Mouse (Mus musculus) hindbrain, postnatal 0 days (tissue): ENCODE measurements around the gene Exoc4. TPM values are rescaled to one million over a fixed set of nuclear protein-coding genes. Genes with fewer than 3 reads are reported as not detected.
A peak's percentile ranks its signal among the peaks of the same experiment; 100 is the strongest.

Experiments
- ATAC-seq: fragments of 200-750 bp; cut with Nextera tagmentation; 2 replicates; pipeline ENCODE4 v1.8.0; 2017; ENCODE audit warnings: mild to moderate bottlenecking, moderate TSS enrichment, moderate library complexity
- DNase-seq: peaks from one replicate; pipeline ENCODE4 v3.0.0-alpha.2; 2015; ENCODE audit warnings: low spot score
- H3K27ac ChIP-seq: fragments of 300-500 bp; sonication (generic); 2 replicates; pipeline ENCODE4 v1.5.1; 2014; ENCODE audit warnings: mild to moderate bottlenecking
- H3K27me3 ChIP-seq: fragments of 300-500 bp; sonication (generic); 2 replicates; pipeline ENCODE4 v1.6.1; 2014; ENCODE audit warnings: low read length, mixed read lengths; ENCODE audit not compliant: insufficient read depth
- H3K36me3 ChIP-seq: fragments of 300-500 bp; sonication (generic); 2 replicates; pipeline ENCODE4 v1.6.1; 2014; ENCODE audit warnings: low read length, mixed read lengths; ENCODE audit not compliant: insufficient read depth
- H3K4me1 ChIP-seq: fragments of 300-500 bp; sonication (generic); 2 replicates; pipeline ENCODE4 v1.6.1; 2014; ENCODE audit warnings: antibody characterized with exemption, low read length, mixed read lengths; ENCODE audit not compliant: insufficient read depth
- H3K4me2 ChIP-seq: fragments of 300-500 bp; sonication (generic); 2 replicates; pipeline ENCODE4 v1.6.1; 2014; ENCODE audit warnings: low read depth, mild to moderate bottlenecking, low read length, moderate library complexity, mixed read lengths
- H3K4me3 ChIP-seq: fragments of 300-500 bp; sonication (generic); 2 replicates; pipeline ENCODE4 v1.5.1; 2014; ENCODE audit warnings: low read length
- H3K9ac ChIP-seq: fragments of 300-500 bp; sonication (generic); replicated peaks from 2 replicates; pipeline ENCODE4 v1.6.1; 2014; ENCODE audit warnings: mild to moderate bottlenecking, low read length, moderate library complexity, mixed read lengths
- H3K9me3 ChIP-seq: fragments of 300-500 bp; sonication (generic); 2 replicates; pipeline ENCODE4 v1.6.1; 2016; ENCODE audit warnings: low read length, mixed read lengths
- CTCF ChIP-seq: IDR thresholded peaks from 2 replicates; pipeline ENCODE4 v1.5.1; 2016; ENCODE audit warnings: antibody characterized with exemption, control low read depth, low read depth
- WGBS: fragments of 180-500 bp; shearing (Covaris S2); extraction: QIAGEN DNeasy Blood & Tissue Kit; methylation state at CpG from one replicate; pipeline ENCODE4 v1.1.7; 2014; 5-methylcytosine and 5-hydroxymethylcytosine counted together
- polyA plus RNA-seq: library from polyadenylated mRNA; unstranded; fragments of >200 nt; fragmentation: Nextera tagmentation; extraction: Ambion mirVana; gene quantifications from 2 replicates; pipeline ENCODE4 v1.2.1, GENCODE M21; 2015
- total RNA-seq: library from RNA; depleted of rRNA; stranded (reverse); fragments of >200 nt; gene quantifications from 2 replicates; pipeline ENCODE4 v1.2.3, GENCODE M21; 2014

The Exoc4 gene
- total and polyA plus RNA-seq, 2 experiments from 2014 or later = 30.0 to 70.6 TPM

DNA sequence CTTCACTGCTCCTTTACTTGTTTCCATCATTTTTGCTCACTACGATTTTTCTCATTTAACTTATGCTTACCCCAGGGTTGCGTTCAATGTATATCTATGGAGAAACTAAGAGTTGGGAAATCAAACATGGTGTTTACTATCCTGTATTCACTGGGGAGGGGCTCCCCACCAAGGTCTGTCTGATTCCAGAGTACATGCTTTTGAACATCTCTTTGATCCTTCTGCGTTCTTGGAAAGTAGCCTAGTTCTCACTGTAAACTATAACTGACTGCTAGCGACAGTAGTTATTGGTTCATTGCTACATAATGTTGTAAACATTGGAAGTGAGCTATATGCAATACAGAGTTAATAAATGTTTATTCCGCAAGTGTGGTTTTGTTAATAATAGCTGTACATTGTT is 460.5 kb downstream of the Exoc4 start:
- 64% methylated on average over 5 of the region's 5 CpGs for WGBS
- DNase-seq = no peak
- no peak overlapping the region for H3K27ac ChIP-seq

DNA sequence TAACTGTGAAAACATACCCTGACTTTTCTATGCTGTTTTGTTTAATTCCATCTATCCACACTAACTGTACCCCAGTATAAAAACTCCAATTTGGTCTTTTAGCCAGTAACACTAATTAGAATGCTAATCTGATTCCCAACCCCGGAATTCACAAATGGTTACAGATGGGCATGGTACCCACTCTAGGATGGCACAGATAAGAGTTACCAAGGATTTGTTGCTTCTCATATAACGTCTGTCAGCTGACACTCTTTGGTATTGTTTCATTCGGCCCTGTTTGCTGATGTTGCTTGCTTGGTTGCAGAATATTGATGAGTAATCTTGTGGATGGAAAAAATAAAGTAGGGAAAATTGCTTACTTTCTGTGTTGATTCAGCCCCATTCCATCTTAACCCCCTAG is 462.9 kb downstream of the Exoc4 start:
- Histone ChIP-seq H3K9ac (no peak overlapping the region), H3K27ac (no peak overlapping the region), H3K4me3 (no peak overlapping the region), H3K4me2 (no peak overlapping the region), H3K4me1 (no peaks in the 10 kb centered on the region), H3K27me3 (no peaks in the 10 kb centered on the region), H3K9me3 (no peaks in the 10 kb centered on the region), H3K36me3 (no peaks in the 10 kb centered on the region)
- no peak for ATAC-seq
- DNase-seq = no peak
- 29% methylated on average over 3 of the region's 3 CpGs for WGBS
- TF ChIP-seq CTCF = no peak

More for the DNA sequence above, 460.5 kb downstream of the Exoc4 start:
- ATAC-seq = no peak
- Histone ChIP-seq H3K4me1 (no peaks in the 10 kb centered on the region), H3K9me3 (no peaks in the 10 kb centered on the region), H3K27me3 (no peaks in the 10 kb centered on the region), H3K4me3 (no peak overlapping the region), H3K36me3 (no peaks in the 10 kb centered on the region), H3K4me2 (no peak overlapping the region), H3K9ac (no peak overlapping the region)
- no peak for TF ChIP-seq CTCF

DNA sequence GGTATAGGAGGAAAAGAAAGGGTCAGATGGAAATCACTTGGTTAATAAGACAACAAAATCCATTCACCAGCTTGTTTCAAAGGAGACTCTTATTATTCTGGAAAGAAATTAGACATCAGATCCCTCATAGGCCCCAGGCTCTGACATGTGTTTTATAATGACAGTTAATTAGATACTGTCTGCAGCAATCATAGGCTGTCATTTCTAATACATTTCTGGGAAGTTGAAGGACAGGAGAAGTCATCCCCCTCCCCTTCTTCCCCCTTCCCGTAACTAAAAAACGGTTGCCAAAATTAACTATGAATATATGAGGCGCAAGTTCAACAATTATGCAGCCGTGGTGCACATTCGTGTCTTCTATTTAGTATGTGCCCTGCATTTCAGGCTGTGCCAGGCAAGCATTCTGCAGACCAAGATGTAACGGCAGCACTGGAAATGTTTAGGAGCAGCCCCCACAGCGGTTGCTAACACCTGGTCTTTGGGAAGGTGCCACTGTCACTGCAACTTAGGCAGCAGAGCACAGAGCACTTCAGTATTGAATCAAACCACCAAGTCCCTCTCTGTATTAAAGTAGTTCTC is 463.7 kb downstream of the Exoc4 start:
- DNase-seq = peak; percentile 33
- Histone ChIP-seq H3K36me3 (no peaks in the 10 kb centered on the region), H3K9ac (no peak overlapping the region), H3K4me2 (no peak overlapping the region), H3K4me3 (no peak overlapping the region), H3K4me1 (no peaks in the 10 kb centered on the region), H3K27ac (no peak overlapping the region), H3K27me3 (no peaks in the 10 kb centered on the region), H3K9me3 (no peaks in the 10 kb centered on the region)
- WGBS = 47% methylated on average over 7 of the region's 7 CpGs
- no peak for TF ChIP-seq CTCF
- ATAC-seq = no peak

DNA sequence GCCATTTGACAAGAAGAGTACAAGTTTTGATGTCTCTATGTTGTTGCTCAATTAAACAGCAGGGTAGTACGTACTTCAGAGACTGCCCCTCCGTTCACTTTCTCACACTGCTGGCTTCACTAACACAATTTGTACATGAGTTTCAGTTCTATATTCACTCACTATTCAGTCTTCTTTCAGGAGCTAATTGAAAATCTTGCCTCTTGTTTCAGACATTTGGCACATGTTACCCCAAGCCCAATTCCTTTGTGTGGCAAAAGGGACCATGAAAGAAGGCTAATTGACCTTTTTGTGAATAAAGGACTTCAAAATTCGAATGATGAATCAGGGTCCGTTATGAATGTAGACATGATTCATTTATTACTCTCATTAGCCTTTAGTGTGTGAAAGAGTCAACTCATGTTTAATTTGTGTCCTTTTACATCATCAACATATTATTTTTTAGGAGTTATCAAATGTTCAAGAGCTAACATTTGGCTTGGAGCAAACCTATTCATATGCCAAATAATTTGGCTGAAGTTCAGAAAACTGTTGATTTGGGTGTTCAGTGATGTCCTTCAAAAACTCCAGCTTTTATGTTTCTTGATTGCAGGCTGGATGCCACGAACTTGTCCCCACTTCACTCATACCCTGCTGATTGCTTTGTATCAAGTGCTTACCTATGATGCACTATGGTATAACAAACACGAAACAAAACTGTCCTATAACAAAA is 467.5 kb downstream of the Exoc4 start:
- DNase-seq (peak; percentile 33), ATAC-seq (no peak)
- Histone ChIP-seq H3K27ac (no peak overlapping the region), H3K4me1 (no peaks in the 10 kb centered on the region), H3K27me3 (no peaks in the 10 kb centered on the region), H3K36me3 (no peaks in the 10 kb centered on the region), H3K9ac (no peak overlapping the region), H3K4me2 (no peak overlapping the region), H3K9me3 (no peaks in the 10 kb centered on the region), H3K4me3 (no peak overlapping the region)
- WGBS = 29% methylated on average over 6 of the region's 6 CpGs
- no peak for TF ChIP-seq CTCF

DNA sequence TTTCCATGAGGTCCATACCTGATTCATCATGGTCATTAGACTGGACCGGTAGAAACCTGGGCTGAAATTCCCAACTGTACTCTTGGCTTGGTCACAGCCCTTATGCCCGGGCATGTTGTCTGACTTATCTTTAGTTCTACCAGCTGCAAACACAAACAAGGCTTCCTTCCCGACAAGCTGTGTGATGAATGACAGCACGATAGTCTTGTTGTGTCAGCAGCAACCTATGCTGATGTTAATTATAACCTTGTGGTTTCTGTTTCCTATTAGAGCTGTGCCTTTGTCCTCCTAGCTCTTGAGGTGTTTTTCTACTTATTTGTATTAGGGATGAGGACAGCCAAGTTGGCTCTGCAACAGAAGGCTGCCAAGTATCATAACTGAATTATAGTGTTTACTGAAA is 472.3 kb downstream of the Exoc4 start:
- no peak for DNase-seq
- no peak for TF ChIP-seq CTCF
- Histone ChIP-seq H3K4me2 (no peak overlapping the region), H3K4me1 (no peaks in the 10 kb centered on the region), H3K27me3 (no peaks in the 10 kb centered on the region), H3K27ac (no peak overlapping the region), H3K36me3 (no peaks in the 10 kb centered on the region), H3K9me3 (no peaks in the 10 kb centered on the region), H3K4me3 (no peak overlapping the region), H3K9ac (no peak overlapping the region)
- 67% methylated on average over 4 of the region's 4 CpGs for WGBS
- no peak for ATAC-seq

DNA sequence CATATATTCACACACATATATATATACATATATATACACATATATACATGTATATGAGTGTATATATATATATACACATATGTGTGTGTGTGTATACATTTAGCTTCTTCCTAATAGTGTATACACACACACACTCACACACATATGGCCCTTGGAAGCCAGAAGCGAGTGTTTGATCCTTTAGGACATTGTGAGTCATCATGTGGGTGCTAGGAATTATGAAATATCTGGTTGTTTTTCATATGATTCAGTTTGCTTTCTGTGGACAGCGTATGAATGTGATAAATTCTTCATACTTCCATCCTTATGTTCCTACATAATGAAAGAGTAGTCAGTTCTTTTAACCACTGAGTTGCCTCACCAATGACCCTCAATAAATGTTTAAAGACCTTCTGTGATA is 473.9 kb downstream of the Exoc4 start:
- Histone ChIP-seq H3K27me3 (no peaks in the 10 kb centered on the region), H3K9ac (no peak overlapping the region), H3K4me2 (no peak overlapping the region), H3K4me3 (no peak overlapping the region), H3K36me3 (no peaks in the 10 kb centered on the region), H3K9me3 (no peaks in the 10 kb centered on the region), H3K27ac (no peak overlapping the region), H3K4me1 (no peaks in the 10 kb centered on the region)
- ATAC-seq (no peak), DNase-seq (no peak)
- TF ChIP-seq CTCF = no peak
- WGBS = 96% methylated on average over 2 of the region's 2 CpGs

DNA sequence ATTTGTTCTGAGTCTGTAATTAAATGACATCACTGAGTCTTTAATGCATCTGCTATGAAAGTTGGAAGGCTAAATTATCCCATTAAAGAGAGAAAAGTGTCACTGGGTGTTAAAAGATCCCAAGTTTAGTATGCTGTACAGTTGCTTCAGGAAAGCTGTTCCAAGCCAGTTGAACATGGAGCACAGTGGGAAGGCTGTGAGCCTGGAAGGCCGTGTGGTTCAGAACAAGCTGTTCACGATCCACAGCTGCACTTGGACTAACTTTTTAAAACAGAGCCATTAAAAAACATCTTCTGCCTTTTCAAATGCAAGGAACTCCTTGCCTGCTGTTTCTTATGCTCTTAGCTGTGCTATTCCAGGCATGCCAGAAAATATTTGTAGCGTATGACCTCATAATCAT is 475.7 kb downstream of the Exoc4 start:
- Histone ChIP-seq H3K9me3 (no peaks in the 10 kb centered on the region), H3K4me3 (no peak overlapping the region), H3K4me2 (no peak overlapping the region), H3K36me3 (no peaks in the 10 kb centered on the region), H3K27ac (no peak overlapping the region), H3K9ac (no peak overlapping the region), H3K4me1 (no peaks in the 10 kb centered on the region), H3K27me3 (no peaks in the 10 kb centered on the region)
- TF ChIP-seq CTCF = no peak
- ATAC-seq (no peak), DNase-seq (no peak)
- WGBS = 71% methylated on average over 3 of the region's 3 CpGs
